Mouse (Mus musculus): ENCODE results near the gene Olfr465-ps1. TPM values are rescaled to one million over a fixed set of nuclear protein-coding genes. Genes with fewer than 3 reads are reported as not detected.

Olfr465-ps1 gene
- polyA plus RNA-seq (2014; fragmentation: Nextera tagmentation; extraction: Ambion mirVana), result not detected in 2 replicates

DNA sequence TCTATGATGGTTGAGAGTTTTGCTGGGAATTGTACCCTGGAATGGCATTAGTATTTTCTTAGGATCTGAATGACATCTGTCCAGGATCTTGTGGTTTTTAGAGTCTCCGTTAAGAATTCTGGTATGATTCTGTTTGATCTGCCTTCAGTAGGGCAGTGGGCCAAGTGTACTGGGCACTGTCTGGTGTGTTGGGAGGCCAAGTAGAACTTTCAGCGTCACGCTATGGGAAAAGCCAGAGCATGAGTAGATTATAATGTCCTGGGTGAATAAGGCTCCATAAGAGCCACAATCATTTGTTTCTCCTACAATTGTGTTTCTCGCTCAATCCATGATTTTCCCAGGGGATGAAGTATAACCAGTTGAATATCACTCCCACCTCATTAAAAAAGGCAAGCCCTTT lies at the start of gene Olfr465-ps1:
Gene Olfr465-ps1 (plus strand): TSS at position 301 of the 400 bp plus-strand sequence.
- Histone ChIP-seq H3K9ac (no peak within 1 kb of the TSS), H3K4me3 (replicated peaks; ENCODE audit: low read length) (no peak within 1 kb of the TSS), H3K4me1 (replicated peaks; ENCODE audit: control insufficient read depth, insufficient read depth, low read length) (no peaks in the 10 kb centered on the region), H3K27ac (no peak within 1 kb of the TSS), H3K27me3 (ENCODE audit: control insufficient read depth, insufficient read depth, low read length) (no peaks in the 10 kb centered on the region), H3K36me3 (replicated peaks; ENCODE audit: control insufficient read depth, insufficient read depth) (no peaks in the 10 kb centered on the region), H3K4me2 (replicated peaks) (no peak within 1 kb of the TSS), H3K9me3 (ENCODE audit: control insufficient read depth, low read length) (no peaks in the 10 kb centered on the region)
- WGBS, result 90% methylated on average over 4 of the region's 4 CpGs
- DNase-seq (ENCODE audit: low spot score) (no peak), ATAC-seq (ENCODE audit: low FRiP score) (no peak)

DNA sequence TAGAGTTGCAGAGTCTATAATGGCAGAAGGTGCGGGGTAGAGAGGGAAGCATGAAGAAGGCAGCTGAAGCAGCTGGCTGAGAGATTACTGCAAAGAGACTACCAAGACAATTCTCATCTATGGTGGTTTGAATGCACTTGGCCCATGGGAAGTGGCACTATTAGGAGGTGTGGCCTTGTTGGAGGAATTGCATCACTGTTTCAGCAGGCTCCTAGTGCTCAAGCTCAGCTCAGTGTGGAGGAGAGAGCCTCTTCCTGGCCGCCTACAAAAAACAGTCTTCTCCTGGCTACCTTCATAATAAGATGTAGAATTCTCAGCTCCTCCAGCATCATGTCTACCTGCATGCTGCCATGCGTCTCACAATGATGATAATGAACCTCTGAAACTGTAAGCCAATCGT lies 42.0 kb upstream of the Olfr465-ps1 start:
- no peak overlapping the region for H3K4me2 ChIP-seq (replicated peaks)
- no peak overlapping the region for H3K27ac ChIP-seq
- no peak for ATAC-seq (ENCODE audit: low FRiP score)
- 95% methylated on average over 4 of the region's 4 CpGs for WGBS
- DNase-seq (ENCODE audit: low spot score), result no peak
- peaks cover 25% of the 10 kb centered on the region for H3K36me3 ChIP-seq (replicated peaks; ENCODE audit: control insufficient read depth, insufficient read depth)
- no peak overlapping the region for H3K9ac ChIP-seq
- H3K9me3 ChIP-seq (ENCODE audit: control insufficient read depth, low read length), result peaks cover 10% of the 10 kb centered on the region; the same call in 1 of the 2 replicates
- H3K4me1 ChIP-seq (replicated peaks; ENCODE audit: control insufficient read depth, insufficient read depth, low read length), result no peaks in the 10 kb centered on the region
- H3K4me3 ChIP-seq (replicated peaks; ENCODE audit: low read length), result no peak overlapping the region
- H3K27me3 ChIP-seq (ENCODE audit: control insufficient read depth, insufficient read depth, low read length), result no peaks in the 10 kb centered on the region

DNA sequence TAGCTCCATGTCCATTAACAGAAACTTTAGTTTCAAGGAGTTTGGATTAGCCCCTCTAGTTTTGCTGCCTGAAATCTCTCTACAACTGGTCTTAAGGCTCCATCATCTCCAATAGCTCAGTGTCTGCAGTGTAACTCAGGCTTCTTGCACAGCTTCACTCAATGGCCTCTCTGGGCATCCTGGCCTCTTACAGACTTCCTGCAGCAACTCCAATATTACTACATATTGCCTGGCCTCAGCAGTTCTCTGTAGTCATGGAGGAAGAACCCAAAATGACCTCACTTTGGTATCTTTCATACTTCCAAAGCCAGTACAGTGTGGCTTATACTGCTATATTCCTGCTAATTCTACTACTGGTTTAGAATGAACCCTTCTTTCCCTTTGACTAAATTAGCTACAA lies 40.9 kb upstream of the Olfr465-ps1 start:
- Histone ChIP-seq H3K36me3 (replicated peaks; ENCODE audit: control insufficient read depth, insufficient read depth) (peaks cover 20% of the 10 kb centered on the region), H3K9ac (no peak overlapping the region), H3K4me2 (replicated peaks) (no peak overlapping the region), H3K4me1 (replicated peaks; ENCODE audit: control insufficient read depth, insufficient read depth, low read length) (no peaks in the 10 kb centered on the region), H3K4me3 (replicated peaks; ENCODE audit: low read length) (no peak overlapping the region), H3K27me3 (ENCODE audit: control insufficient read depth, insufficient read depth, low read length) (no peaks in the 10 kb centered on the region), H3K9me3 (ENCODE audit: control insufficient read depth, low read length) (peaks cover 19% of the 10 kb centered on the region; the same call in 1 of the 2 replicates), H3K27ac (no peak overlapping the region)
- ATAC-seq (ENCODE audit: low FRiP score) (no peak), DNase-seq (ENCODE audit: low spot score) (no peak)

DNA sequence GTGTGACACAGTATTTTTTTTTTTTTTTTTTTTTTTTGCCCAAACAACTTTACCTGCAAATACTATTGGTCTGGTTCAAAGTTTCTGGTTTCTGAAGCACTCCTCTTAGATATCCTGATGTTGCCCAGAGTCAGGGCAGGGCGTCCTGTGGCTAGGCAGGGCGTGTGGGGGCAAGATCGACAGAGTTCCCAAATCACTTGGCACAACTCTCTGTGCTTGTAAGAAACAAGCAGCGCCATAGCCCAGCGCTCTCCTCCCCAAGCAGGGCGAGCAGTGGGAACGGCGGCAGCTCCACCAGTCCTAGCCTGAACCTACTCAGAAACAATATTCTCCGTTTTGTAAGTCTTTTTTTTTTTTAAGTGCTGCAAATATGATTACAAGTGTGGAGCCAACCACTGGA lies 37.2 kb upstream of the Olfr465-ps1 start:
- Histone ChIP-seq H3K36me3 (replicated peaks; ENCODE audit: control insufficient read depth, insufficient read depth) (no peaks in the 10 kb centered on the region), H3K4me1 (replicated peaks; ENCODE audit: control insufficient read depth, insufficient read depth, low read length) (no peaks in the 10 kb centered on the region), H3K4me3 (replicated peaks; ENCODE audit: low read length) (no peak overlapping the region), H3K9me3 (ENCODE audit: control insufficient read depth, low read length) (peaks cover 46% of the 10 kb centered on the region), H3K27me3 (ENCODE audit: control insufficient read depth, insufficient read depth, low read length) (no peaks in the 10 kb centered on the region), H3K27ac (no peak overlapping the region), H3K9ac (no peak overlapping the region), H3K4me2 (replicated peaks) (no peak overlapping the region)
- DNase-seq (ENCODE audit: low spot score) (no peak), ATAC-seq (ENCODE audit: low FRiP score) (no peak)
- WGBS, result 96% methylated on average over 9 of the region's 9 CpGs

DNA sequence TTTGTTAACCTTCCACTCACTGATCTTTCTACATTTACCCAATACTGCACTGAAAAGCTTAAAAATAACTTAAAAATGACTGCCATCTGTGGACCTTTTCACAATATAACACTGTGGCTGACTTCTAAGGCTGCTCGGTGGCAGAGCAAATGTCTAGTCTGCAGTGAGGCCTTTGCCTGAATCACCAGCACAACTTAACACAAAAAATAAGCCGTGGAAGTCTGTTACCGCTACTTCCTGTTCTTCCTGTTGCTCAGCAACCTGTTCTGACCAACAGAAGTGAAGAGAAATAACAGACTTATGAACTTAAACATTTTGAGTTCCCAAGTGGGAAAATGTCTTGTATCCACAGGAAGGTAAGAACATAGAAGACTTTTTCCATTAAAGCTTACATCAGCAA lies 36.7 kb upstream of the Olfr465-ps1 start:
- H3K9ac ChIP-seq, result no peak overlapping the region
- no peaks in the 10 kb centered on the region for H3K27me3 ChIP-seq (ENCODE audit: control insufficient read depth, insufficient read depth, low read length)
- H3K4me3 ChIP-seq (replicated peaks; ENCODE audit: low read length), result no peak overlapping the region
- H3K4me2 ChIP-seq (replicated peaks), result no peak overlapping the region
- ATAC-seq (ENCODE audit: low FRiP score), result no peak
- H3K27ac ChIP-seq, result no peak overlapping the region
- H3K4me1 ChIP-seq (replicated peaks; ENCODE audit: control insufficient read depth, insufficient read depth, low read length), result no peaks in the 10 kb centered on the region
- H3K9me3 ChIP-seq (ENCODE audit: control insufficient read depth, low read length), result peaks cover 51% of the 10 kb centered on the region
- DNase-seq (ENCODE audit: low spot score), result no peak
- 96% methylated on average over 3 of the region's 3 CpGs for WGBS
- no peaks in the 10 kb centered on the region for H3K36me3 ChIP-seq (replicated peaks; ENCODE audit: control insufficient read depth, insufficient read depth)

DNA sequence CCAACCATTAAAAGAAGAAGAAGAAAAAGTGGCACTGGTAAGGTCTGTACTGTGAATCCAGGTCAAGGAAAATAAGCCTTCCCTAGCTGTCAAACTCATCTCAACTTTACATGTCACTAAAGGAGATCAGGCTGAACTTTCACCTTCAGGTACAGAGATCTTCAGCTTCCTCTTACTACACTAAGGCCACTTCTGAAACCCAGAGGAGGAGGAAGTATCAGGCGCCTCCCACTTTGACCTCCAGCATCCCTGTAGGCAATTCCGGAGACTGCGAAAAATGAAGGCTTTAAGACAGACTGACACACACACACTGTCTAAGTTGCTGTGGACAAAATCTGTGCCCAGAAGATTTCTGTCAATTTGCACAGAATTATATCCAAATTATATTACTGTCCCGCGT lies 25.9 kb upstream of the Olfr465-ps1 start:
- no peaks in the 10 kb centered on the region for H3K27me3 ChIP-seq (ENCODE audit: control insufficient read depth, insufficient read depth, low read length)
- WGBS, result 3% methylated on average over 5 of the region's 5 CpGs
- no peaks in the 10 kb centered on the region for H3K36me3 ChIP-seq (replicated peaks; ENCODE audit: control insufficient read depth, insufficient read depth)
- peak overlapping the region; percentile 94 for H3K4me2 ChIP-seq (replicated peaks)
- H3K9me3 ChIP-seq (ENCODE audit: control insufficient read depth, low read length), result peaks cover 6% of the 10 kb centered on the region; the same call in 1 of the 2 replicates
- peak overlapping the region; percentile 88 for H3K4me3 ChIP-seq (replicated peaks; ENCODE audit: low read length)
- peaks cover 19% of the 10 kb centered on the region for H3K4me1 ChIP-seq (replicated peaks; ENCODE audit: control insufficient read depth, insufficient read depth, low read length)
- H3K9ac ChIP-seq, result peak overlapping the region; percentile 91
- DNase-seq (ENCODE audit: low spot score), result no peak
- ATAC-seq (ENCODE audit: low FRiP score), result no peak
- H3K27ac ChIP-seq, result peak overlapping the region; percentile 82

DNA sequence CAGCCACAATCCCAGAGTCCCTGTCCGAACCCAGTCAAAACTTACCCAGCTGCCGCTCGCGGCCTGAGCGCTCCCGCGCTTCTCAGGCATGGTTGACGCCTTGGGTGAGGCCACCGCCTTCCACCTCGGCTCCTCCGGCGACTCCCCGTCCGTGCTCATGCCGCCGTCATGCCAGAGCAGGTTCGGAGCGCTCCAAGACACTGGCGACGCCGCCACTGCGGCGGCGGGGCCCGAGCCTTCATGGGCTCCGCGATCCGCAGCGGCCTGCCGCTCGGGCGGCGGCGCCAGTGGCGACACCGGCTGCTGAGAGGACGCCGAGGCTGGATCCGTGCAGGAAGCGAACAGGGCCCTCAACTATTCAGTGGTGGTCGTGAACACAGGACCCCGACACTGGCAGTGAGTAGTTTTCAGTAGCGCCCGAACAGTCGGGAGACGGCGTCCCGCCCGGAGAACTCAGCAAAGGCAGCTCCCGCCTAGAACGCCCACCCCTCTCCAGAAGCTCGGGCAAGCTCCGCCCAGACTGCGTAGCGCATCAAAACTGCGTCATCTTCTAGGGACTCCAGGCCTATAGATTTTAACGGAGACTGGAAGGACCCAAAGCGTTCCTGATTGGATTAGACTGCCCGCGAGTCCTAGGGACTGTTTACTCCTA lies 25.3 kb upstream of the Olfr465-ps1 start, which contains the start of gene Mfsd14b:
Gene Mfsd14b (minus strand): TSS at position 517 of the 652 bp plus-strand sequence.
- Histone ChIP-seq H3K27ac (peak within 1 kb of the TSS; percentile 82), H3K9ac (peak within 1 kb of the TSS; percentile 91), H3K4me1 (replicated peaks; ENCODE audit: control insufficient read depth, insufficient read depth, low read length) (peaks cover 19% of the 10 kb centered on the region), H3K9me3 (ENCODE audit: control insufficient read depth, low read length) (peaks cover under 1% of the 10 kb centered on the region; the same call in 1 of the 2 replicates), H3K27me3 (ENCODE audit: control insufficient read depth, insufficient read depth, low read length) (no peaks in the 10 kb centered on the region), H3K4me3 (replicated peaks; ENCODE audit: low read length) (peak within 1 kb of the TSS; percentile 88), H3K36me3 (replicated peaks; ENCODE audit: control insufficient read depth, insufficient read depth) (no peaks in the 10 kb centered on the region), H3K4me2 (replicated peaks) (peak within 1 kb of the TSS; percentile 94)
- peak; percentile 100 for ATAC-seq (ENCODE audit: low FRiP score)
- under 1% methylated on average over 60 of the region's 60 CpGs for WGBS
- peak; percentile 97 for DNase-seq (ENCODE audit: low spot score)

DNA sequence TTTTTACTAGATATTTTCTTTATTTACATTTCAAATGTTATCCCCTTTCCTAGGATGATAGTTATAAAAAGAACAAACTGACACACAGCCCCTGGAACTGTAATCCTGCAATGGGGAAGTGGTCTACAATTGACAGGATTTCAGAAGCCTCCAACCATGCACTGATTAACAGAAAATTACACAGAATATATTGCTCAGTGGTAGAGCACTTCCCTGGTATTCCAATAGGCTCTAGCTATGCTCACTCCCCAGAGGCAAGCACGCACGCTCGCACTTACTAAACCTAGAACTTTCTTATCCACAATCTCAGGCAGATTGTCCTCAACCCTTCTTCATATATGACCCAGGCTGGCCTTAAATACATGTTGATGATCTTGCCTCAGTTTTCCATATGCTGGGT lies 24.6 kb upstream of the Olfr465-ps1 start:
- Histone ChIP-seq H3K36me3 (replicated peaks; ENCODE audit: control insufficient read depth, insufficient read depth) (no peaks in the 10 kb centered on the region), H3K4me2 (replicated peaks) (peak overlapping the region; percentile 94), H3K27me3 (ENCODE audit: control insufficient read depth, insufficient read depth, low read length) (no peaks in the 10 kb centered on the region), H3K27ac (peak overlapping the region; percentile 82), H3K9me3 (ENCODE audit: control insufficient read depth, low read length) (no peaks in the 10 kb centered on the region), H3K4me3 (replicated peaks; ENCODE audit: low read length) (peak overlapping the region; percentile 88), H3K4me1 (replicated peaks; ENCODE audit: control insufficient read depth, insufficient read depth, low read length) (peaks cover 19% of the 10 kb centered on the region), H3K9ac (peak overlapping the region; percentile 91)
- WGBS, result 41% methylated on average over 3 of the region's 3 CpGs
- peak; percentile 26 for DNase-seq (ENCODE audit: low spot score)
- peak; percentile 46 for ATAC-seq (ENCODE audit: low FRiP score)

DNA sequence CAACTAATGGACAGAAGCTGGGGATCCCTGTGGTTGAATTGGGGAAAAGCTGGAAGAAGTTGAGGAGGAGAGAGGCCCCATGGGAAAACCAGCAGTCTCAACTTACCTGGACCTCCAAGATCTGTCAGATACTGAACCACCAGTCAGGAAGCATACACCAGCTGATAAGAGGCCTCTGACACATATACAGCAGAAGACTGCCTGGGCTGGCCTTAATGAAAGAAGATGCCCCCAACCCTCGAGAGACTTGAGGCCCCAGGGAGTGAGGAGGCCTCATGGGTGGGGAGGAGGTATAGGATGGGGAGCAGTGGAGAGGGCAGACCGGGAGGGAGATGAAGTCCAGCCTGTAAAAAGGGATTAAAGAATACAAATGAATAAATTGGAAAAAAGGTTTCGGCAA lies 16.9 kb upstream of the Olfr465-ps1 start:
- Histone ChIP-seq H3K27ac (no peak overlapping the region), H3K4me3 (replicated peaks; ENCODE audit: low read length) (no peak overlapping the region), H3K9ac (no peak overlapping the region), H3K4me1 (replicated peaks; ENCODE audit: control insufficient read depth, insufficient read depth, low read length) (no peaks in the 10 kb centered on the region), H3K27me3 (ENCODE audit: control insufficient read depth, insufficient read depth, low read length) (no peaks in the 10 kb centered on the region), H3K9me3 (ENCODE audit: control insufficient read depth, low read length) (no peaks in the 10 kb centered on the region), H3K4me2 (replicated peaks) (no peak overlapping the region), H3K36me3 (replicated peaks; ENCODE audit: control insufficient read depth, insufficient read depth) (no peaks in the 10 kb centered on the region)
- WGBS, result 73% methylated on average over 3 of the region's 3 CpGs
- no peak for DNase-seq (ENCODE audit: low spot score)
- ATAC-seq (ENCODE audit: low FRiP score), result no peak
